Mouse (Mus musculus) limb, embryonic 10.5 days (tissue): Measurements from ENCODE around the gene Pias4. TPM values are rescaled to one million over a fixed set of nuclear protein-coding genes. Genes with fewer than 3 reads are reported as not detected.

Experiments used
- DNase-seq: peaks from one replicate; pipeline ENCODE4 v3.0.0-alpha.2; 2017; ENCODE audit warnings: low spot score
- H3K27ac ChIP-seq: fragments of 300-500 bp; sonication (generic); 2 replicates; pipeline ENCODE4 v1.5.1; 2016; ENCODE audit warnings: mild to moderate bottlenecking
- H3K27me3 ChIP-seq: fragments of 300-500 bp; sonication (generic); 2 replicates; pipeline ENCODE4 v1.6.1; 2016; ENCODE audit warnings: low read depth, mild to moderate bottlenecking; ENCODE audit not compliant: poor library complexity, severe bottlenecking
- H3K36me3 ChIP-seq: fragments of 300-500 bp; sonication (generic); 2 replicates; pipeline ENCODE4 v1.6.1; 2016; ENCODE audit warnings: mild to moderate bottlenecking, moderate library complexity
- H3K4me1 ChIP-seq: fragments of 300-500 bp; sonication (generic); 2 replicates; pipeline ENCODE4 v1.6.1; 2016
- H3K4me3 ChIP-seq: fragments of 300-500 bp; sonication (generic); 2 replicates; pipeline ENCODE4 v1.5.1; 2016; ENCODE audit warnings: mild to moderate bottlenecking, moderate library complexity
- H3K9me3 ChIP-seq: fragments of 300-500 bp; sonication (generic); replicated peaks from 2 replicates; pipeline ENCODE4 v1.6.1; 2016; ENCODE audit warnings: mild to moderate bottlenecking
- WGBS: fragments of 180-500 bp; shearing (Covaris S2); methylation state at CpG from one replicate; pipeline ENCODE4 v1.1.7; 2016; 5-methylcytosine and 5-hydroxymethylcytosine counted together
- microRNA-seq: library from miRNA; unstranded; fragments of <30 nt; microRNA quantifications from one replicate; pipeline ENCODE4, GENCODE M21; 2017
- polyA plus RNA-seq: library from polyadenylated mRNA; unstranded; fragments of >200 nt; fragmentation: Nextera tagmentation; extraction: Ambion mirVana; gene quantifications from 2 replicates; pipeline ENCODE4 v1.2.1, GENCODE M21; 2016

Gene Pias4
- polyA plus RNA-seq, 1 experiment from 2014 or later: 73.6 TPM

DNA sequence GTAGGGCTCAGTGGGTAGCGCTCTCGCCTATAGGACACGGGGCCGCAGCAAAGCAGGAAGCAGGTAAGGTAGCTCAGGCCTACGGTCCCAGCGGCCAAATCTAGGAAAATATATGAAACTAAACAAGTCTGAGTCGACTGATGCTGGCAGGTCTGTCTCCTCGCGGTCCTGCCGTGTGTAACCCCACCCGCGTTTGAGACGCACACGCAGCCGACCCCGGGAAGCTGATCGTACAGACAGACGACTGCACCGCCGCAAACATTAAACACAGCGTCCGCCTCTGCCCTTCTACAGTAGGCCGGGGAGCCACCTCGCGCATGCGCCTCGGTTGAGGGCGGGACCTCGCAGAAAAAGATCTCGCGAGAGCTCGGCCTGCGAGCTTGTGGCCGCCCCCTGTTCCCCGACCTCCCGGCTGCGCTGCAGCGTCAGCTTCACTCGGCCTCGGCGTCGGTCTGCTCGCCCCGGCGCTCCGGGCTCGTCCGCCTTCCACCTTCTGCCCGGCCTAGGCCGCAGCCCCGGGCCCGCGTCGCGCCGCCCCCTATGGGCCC is 62.1 kb downstream of the Pias4 start, which contains the start of gene Map2k2:
Gene Map2k2, plus strand, starts transcription at position 351 of the 548 bp plus-strand sequence.
- Histone ChIP-seq H3K27me3 (no peaks in the 10 kb centered on the region), H3K4me1 (peaks cover 23% of the 10 kb centered on the region), H3K27ac (peak within 1 kb of the TSS; percentile 98), H3K36me3 (peaks cover 39% of the 10 kb centered on the region), H3K9me3 (no peaks in the 10 kb centered on the region), H3K4me3 (peak within 1 kb of the TSS; percentile 90)
- DNase-seq: peak; percentile 98
- under 1% methylated on average over 56 of the region's 56 CpGs for WGBS

Small RNA genes lying within 50 kb of the gene (microRNA-seq; reads per million reads assigned to microRNA genes)
- gene Mir5615-1 (not detected), gene Mir5615-2 (not detected)

Other genes starting within 250 kb of the Pias4 start
- gene Lmnb2, start 249.7 kb downstream of the Pias4 start, polyA plus RNA-seq: 85.0 and 85.4 TPM in 2 replicates
- gene Gadd45b, start 237.8 kb downstream of the Pias4 start, polyA plus RNA-seq: 4.5 and 9.8 TPM in 2 replicates
- gene Gng7, start 153.0 kb downstream of the Pias4 start, polyA plus RNA-seq: 4.3 and 4.5 TPM in 2 replicates
- gene Diras1, start 142.3 kb downstream of the Pias4 start, polyA plus RNA-seq: 0.11 and 0.18 TPM in 2 replicates
- 10.9 and 14.7 TPM in 2 replicates for gene Slc39a3, start 130.5 kb downstream of the Pias4 start, polyA plus RNA-seq
- 284 and 291 TPM in 2 replicates for gene Sgta, start 107.7 kb downstream of the Pias4 start, polyA plus RNA-seq
- gene Thop1, start 97.9 kb downstream of the Pias4 start, polyA plus RNA-seq: 113 and 128 TPM in 2 replicates
- 0.58 and 0.66 TPM in 2 replicates for gene Creb3l3, start 69.0 kb downstream of the Pias4 start, polyA plus RNA-seq
- 244 and 245 TPM in 2 replicates for gene Map2k2, start 62.0 kb downstream of the Pias4 start, polyA plus RNA-seq
- gene Zbtb7a, start 32.7 kb downstream of the Pias4 start, polyA plus RNA-seq: 9.6 and 11.7 TPM in 2 replicates
- gene Eef2, start 8.7 kb upstream of the Pias4 start, polyA plus RNA-seq: 575 and 611 TPM in 2 replicates
- gene Dapk3, start 15.1 kb upstream of the Pias4 start, polyA plus RNA-seq: 46.5 and 52.0 TPM in 2 replicates
- not detected in 2 replicates for gene 4930442H23Rik, start 15.9 kb upstream of the Pias4 start, polyA plus RNA-seq
- gene Nmrk2, start 34.1 kb upstream of the Pias4 start, polyA plus RNA-seq: not detected in 2 replicates
- gene Atcay, start 62.9 kb upstream of the Pias4 start, polyA plus RNA-seq: 0.06 TPM in 1 of 2 replicates, not detected in the other
- gene Zfr2, start 65.2 kb upstream of the Pias4 start, polyA plus RNA-seq: 2.0 and 5.0 TPM in 2 replicates
- 2.1 and 3.0 TPM in 2 replicates for gene Matk, start 85.0 kb upstream of the Pias4 start, polyA plus RNA-seq
- gene Mrpl54, start 99.0 kb upstream of the Pias4 start, polyA plus RNA-seq: 234 and 258 TPM in 2 replicates
- gene Apba3, start 99.0 kb upstream of the Pias4 start, polyA plus RNA-seq: 56.5 and 57.6 TPM in 2 replicates
- 4.7 and 5.1 TPM in 2 replicates for gene Tjp3, start 123.7 kb upstream of the Pias4 start, polyA plus RNA-seq
- 67.0 and 71.3 TPM in 2 replicates for gene Pip5k1c, start 125.0 kb upstream of the Pias4 start, polyA plus RNA-seq
- gene Cactin, start 153.2 kb upstream of the Pias4 start, polyA plus RNA-seq: 62.5 and 67.7 TPM in 2 replicates
- gene Tbxa2r, start 160.8 kb upstream of the Pias4 start, polyA plus RNA-seq: 3.2 and 3.6 TPM in 2 replicates
- 0.09 TPM in 1 of 2 replicates, not detected in the other for gene Gipc3, start 175.3 kb upstream of the Pias4 start, polyA plus RNA-seq
- 99.6 and 114 TPM in 2 replicates for gene Hmg20b, start 182.6 kb upstream of the Pias4 start, polyA plus RNA-seq
- 7.6 and 8.8 TPM in 2 replicates for gene Mfsd12, start 189.6 kb upstream of the Pias4 start, polyA plus RNA-seq
- gene 4930404N11Rik, start 197.9 kb upstream of the Pias4 start, polyA plus RNA-seq: 0.24 and 0.38 TPM in 2 replicates
- 134 and 148 TPM in 2 replicates for gene Fzr1, start 210.6 kb upstream of the Pias4 start, polyA plus RNA-seq
- 101 and 115 TPM in 2 replicates for gene Dohh, start 216.5 kb upstream of the Pias4 start, polyA plus RNA-seq
- 3.8 and 4.2 TPM in 2 replicates for gene Gm48551, start 216.5 kb upstream of the Pias4 start, polyA plus RNA-seq
- gene Gm48552, start 221.1 kb upstream of the Pias4 start, polyA plus RNA-seq: 1.4 and 1.5 TPM in 2 replicates
- gene Smim24, start 225.1 kb upstream of the Pias4 start, polyA plus RNA-seq: 1.9 and 2.9 TPM in 2 replicates